Mouse (Mus musculus) lung, postnatal 25 days (tissue): Measurements from ENCODE around the gene Pik3ap1.
"Not testable (repeated sequence)": the region's sequence is repeated elsewhere in the genome, so short reads cannot be mapped to it uniquely, and the experiment has no call there.

Source experiments
- DNase-seq: peaks from one replicate; pipeline ENCODE4 v3.0.0; 2022; ENCODE audit warnings: low spot score

Gene Pik3ap1

DNA sequence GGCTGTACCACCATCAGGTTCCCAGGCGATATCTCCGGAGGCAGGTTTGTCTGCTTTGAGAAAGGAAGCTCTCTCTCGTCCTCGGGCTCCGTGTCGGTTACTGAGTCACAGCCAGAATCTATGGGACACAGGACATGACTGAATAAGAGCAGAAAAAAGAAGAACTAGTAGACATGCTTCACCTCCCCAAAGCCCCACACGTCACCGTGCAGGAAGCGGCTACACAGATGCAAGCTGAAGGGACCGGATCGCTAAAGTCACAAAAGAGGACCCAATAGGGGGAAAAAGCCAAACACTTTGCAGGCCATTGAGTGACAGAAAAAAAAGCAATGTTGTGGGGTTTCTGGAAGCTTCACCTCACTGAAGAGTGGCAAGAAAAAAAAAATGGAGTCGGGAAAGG, 52.7 kb downstream of the Pik3ap1 start:
- peak; percentile 57 for DNase-seq

DNA sequence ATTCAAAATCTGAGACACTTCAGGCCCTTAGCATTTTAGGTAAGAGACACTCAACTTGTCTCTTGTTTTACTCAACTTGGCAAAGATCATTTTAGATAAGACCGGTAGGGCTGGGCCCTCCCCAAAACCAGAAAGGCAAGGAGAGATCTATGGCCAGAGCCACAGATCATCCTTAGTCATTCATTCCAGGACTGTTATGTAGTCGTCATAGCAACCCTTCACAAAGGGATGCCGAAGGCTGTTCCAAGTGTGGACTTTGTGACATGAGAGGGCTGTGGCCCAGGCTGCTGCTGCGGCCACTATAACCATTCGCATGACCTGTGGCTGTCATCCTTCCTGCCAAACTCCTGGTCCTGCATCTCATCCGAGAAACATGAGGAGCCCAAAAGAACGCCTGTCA, 54.5 kb downstream of the Pik3ap1 start:
- DNase-seq: no peak

DNA sequence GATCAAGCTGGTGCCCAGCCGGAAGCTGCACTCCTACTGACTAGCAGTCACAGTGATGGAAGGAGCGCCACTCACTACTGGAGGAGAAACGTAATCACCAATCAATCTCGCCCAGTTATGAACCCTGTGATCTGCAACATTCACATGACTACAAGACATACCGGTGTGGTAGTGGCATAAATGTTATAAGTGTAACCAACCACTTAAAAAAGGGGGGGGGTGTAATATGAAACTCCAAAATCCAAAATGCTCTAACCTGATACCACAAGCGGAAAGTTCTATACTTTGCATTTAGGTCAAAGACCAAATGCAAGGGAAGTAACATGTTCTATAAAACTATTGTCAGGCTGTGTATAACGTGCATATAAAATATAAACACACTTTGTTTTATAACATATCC, 54.9 kb downstream of the Pik3ap1 start:
- DNase-seq: no peak

DNA sequence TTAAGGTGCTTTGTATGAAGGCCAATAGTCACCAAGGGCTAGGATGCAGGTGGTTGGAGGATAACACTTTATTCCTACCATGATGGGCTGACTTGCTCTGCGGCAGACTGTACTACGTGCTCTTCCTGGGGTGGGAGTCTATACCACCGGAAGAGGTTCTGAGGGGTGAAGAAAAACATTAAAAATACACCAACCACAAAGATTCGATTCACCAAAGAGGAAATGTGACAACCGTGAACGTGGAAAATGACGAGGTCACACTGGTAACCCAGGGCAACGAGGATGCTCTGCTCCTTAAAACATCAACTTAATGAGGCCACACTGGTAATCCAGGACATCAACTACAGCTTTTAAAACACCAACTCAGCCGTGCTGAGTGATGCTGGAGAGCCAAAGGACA, 56.2 kb downstream of the Pik3ap1 start:
- no peak for DNase-seq

DNA sequence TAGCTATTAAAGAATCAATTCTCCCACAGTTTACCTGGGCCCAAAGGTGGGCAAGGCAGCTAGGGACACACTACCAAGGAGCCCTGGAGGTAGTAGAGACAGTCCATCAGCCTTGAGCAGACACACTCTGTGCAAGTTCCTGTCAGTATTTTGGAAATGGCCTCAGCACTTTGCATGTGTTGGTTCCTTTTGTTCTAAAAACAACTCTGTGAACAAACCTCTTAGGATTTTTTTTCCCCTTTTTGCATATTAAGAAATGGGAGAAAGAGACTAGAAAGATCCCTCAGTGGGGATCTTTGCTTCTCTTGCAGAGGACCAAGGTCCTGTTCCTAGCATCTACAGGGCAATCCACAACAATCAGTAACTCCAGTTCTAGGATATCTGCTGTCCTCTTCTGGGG, 61.1 kb downstream of the Pik3ap1 start:
- no peak for DNase-seq

DNA sequence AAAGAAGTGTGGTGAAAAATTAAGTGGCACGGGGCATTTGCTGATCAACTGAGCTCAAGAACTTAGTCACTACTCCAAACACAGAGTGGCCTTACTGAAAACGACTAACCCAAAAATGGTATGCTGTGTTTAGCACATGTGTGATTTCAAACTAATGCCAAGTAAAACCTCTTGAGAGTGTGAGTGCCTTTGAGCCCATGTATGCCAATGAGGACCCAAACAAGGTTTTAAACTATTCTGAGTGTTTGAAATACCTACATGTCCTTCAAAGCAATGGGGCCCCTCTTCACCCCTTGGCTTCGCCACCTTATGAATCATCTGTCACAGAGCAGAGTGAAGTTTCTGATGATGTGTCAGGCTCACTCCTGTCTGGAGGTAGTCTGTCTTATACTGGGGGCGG, 61.8 kb downstream of the Pik3ap1 start:
- DNase-seq: peak; percentile 73

DNA sequence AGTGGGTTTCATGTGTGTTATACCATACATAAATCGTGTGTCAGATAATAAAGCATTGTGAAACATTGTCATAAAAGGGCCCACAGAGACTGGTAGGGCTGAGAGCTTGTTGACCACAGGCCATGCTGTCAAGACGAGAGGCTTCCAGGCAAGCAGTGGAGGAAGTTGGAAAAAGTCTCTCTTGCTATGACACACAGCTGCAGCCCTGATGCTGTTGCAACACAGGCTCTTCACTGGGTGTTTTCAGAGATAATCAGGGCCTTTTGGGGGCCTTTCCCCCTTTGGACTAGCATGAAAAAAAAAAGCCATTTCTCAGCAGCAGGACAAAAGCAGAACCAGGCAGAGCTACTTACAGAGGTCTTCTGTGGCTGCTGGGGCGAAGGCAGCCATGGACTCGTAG, 63.8 kb downstream of the Pik3ap1 start:
- peak; percentile 33 for DNase-seq

DNA sequence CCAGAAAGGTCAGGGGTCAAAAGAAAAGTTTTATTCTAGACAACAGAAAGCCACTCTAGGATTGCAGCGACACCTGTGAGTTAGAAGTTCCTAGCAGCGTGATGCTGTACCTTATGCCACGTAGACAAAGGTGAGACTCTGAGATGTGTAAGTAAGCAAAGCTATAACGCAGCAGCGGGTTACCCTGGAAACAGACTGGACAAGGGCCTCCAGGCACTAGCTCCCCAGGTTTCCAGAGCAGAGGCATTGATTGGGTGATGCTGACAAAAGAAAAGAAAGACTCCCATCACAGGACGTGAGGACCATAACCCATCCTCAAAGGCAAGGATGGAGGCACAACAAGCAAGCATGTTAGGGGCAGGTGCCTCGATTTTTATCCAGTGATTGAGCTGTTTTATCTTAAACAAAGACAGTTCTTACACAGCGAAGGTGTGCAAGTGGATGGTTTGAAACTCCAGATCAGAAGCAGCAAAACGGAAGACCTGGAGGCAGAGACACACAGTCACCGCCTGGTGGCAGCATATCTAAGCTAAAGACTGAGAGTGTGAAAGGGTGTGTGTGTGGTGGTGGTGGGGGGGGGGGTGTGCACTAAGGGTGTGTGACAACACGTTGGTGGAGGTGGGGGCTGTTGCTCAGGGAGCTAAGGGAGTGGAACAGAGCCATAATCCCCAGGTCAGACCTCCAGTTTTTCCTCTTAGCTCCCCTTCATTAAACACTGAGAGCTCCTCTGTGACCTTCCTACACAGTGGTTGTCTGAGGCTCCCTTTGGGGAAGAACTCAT, 67.4 kb downstream of the Pik3ap1 start:
- DNase-seq: peak; percentile 26

DNA sequence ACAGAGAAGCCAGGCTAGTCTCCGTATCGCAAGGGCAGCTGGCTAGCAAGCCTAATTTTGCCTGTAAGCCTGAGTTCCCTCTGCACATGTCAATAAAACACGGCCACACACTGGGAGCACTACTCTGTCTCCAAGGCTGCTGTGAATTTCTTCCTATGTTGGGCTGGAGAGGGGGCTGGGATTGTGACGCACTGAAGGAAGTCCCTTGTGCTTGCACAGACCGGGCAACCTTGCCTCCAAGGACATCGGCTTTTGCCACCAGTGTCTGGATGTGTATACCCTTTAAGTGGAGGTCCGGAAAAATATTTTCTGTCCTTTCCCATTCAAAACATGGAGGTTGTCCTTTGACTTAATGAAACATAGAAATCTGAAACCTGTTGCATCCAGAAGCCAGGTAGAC, 70.2 kb downstream of the Pik3ap1 start:
- DNase-seq: no peak

DNA sequence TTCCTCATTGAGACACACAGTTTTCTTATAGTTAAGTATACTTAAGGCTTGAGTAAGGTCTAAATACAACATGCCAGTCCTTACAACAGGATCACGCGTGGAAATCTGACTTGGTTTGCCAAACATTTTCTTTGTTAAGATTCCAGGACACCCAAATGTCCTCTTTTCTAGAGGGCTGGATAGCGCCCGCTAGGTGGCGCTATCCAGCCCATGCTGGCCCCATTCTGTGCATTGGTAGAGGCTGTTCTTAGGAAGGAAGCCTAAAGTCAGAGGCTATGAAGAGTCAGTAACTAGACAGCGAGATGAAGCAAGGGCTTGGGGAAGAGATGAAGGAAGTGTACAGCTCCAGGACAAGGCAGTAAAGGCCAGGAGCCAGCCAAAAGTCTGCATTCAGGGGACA, 71.2 kb downstream of the Pik3ap1 start:
- DNase-seq: no peak

DNA sequence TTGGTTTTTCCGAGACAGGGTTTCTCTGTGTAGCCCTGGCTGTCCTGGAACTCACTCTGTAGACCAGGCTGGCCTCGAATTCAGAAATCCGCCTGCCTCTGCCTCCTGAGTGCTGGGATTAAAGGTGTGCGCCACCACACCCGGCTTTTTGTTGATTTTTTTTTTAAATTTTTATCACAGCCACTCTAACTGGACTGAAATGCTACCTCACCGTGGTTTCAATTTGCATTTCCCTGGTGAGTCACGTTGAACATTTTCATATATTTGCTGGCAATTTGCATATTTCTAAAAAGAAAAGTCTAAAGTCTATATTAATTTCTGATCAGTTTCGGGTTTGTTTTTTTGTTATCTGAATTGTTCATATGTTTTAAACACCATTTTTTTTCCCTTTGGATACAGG, 72.3 kb downstream of the Pik3ap1 start:
- DNase-seq: not testable (repeated sequence)

DNA sequence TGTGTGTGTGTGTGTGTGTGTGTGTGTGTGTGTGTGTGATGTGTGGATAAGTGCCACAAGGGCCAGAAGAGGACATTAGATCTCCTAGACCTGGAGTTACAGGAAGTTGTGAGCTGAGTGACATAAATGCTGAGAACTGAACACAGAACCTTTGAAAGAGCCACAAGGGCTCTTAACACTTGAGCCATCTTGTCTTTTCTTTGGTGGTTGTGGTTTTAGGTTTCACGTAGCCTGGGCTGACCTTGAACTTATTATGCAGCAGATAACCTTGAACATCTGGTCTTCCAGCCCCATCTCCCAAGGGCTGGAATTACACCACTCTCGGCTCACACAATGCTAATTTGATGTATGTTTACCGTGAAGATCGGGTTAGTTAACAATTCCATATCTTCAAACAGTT, 72.9 kb downstream of the Pik3ap1 start:
- no peak for DNase-seq

DNA sequence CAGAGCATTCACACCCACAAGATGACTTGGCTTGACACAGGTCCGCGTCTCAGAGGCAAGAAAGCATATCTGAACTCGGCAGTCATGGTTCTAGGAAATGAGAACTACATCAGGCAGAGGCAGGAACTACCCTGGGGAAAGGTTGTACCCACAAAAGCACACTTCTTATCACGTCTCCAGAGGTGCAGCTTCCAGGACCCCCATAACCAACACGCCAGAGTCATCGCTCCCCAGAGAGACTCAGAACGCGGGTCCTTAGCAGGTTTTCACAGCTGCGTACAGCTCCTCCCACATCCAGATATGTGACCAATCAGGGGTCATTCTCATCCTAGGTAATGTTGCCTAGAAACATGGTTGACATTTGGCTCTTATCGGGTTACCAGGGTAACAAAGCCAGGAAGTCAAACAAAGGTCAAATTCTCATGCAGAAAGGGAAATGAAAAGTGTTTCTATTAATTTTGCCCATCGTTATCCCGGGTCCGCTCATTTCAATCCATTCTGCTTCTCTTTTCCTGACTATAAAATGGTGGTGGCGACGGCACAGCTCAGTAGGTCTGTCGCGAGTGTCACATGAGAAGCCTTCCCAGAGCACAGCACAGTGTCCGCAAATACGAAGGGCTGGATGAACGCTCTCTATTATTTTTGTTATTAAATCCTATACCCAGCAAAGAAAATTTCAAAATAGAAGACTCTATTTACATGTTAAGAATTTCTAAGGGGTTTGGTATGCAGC, 73.8 kb downstream of the Pik3ap1 start:
- DNase-seq: peak; percentile 41

DNA sequence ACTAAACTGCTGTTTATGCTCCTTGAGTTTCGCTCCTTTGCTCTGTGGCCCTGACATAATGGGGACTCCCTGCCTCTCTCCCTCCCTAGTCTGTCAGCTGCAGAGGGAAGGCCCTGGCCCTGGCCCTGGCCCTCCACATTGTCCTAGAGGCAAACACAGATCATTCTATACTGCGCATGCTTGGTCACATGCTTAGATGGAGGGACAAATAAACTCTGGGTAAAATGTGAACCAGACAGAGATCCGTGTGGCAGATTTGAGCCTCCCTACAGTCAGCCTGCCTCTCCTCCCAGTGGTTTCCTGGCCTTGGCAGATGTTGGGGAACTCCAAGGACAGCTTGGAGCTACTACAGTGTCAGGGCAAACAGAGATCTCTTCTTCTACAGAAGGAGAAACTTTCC, 81.0 kb downstream of the Pik3ap1 start:
- DNase-seq: no peak

DNA sequence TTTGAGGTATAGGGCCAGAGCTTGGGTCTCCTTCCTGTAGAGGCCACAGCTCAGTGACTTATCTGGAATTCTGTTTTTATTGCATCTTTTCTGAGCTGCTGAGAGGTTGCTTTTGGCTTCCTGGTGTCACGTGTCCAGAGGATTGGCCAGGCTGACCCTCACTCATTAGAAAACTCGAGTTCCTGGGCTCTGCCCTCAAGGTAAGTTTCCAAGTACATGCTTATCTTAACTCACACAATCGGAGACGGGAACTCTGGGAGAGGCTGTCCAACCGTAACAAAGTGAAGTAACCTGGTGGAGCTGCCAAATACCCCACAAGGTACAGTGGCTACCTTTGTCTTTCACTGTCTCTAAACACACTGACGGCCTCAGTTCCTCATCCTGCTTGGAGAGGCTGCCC, 81.5 kb downstream of the Pik3ap1 start:
- no peak for DNase-seq

DNA sequence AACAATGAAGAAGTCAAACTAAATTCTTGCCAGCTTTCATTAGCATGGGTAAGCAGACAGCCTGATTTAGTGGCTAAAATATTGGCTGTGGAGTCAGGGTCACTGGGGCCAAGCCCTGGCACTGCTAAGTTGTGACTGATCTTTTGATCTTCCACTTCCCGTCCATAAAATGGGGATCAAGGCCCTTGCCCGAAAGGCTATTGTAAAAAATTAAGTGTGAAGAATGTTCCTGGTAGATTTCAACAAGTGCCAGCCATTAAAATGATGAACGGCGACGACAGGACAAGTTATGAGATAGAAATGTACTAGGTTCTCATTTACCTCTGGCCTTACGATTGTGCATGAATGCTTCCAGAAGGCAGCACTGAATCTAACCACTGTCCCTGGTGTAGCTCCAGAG, 83.0 kb downstream of the Pik3ap1 start:
- no peak for DNase-seq

DNA sequence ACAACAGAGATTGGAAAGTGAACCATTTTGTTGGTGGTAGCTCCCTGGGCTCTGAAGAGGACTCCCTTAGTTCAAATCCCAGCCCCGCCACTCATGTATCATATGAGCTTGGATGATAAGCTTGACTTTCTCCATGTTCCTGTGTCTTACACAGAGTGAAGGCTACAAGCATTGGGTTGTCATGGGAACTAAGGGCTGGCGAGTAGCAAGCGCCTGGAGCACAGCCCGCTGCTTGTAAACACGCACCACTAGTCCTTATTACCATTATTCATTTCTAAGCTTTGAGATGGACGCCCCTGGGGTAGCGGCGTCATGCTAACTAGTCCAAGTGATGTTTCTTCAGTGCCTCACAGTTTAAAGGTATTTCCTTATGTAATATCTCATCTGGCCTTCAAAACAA, 85.5 kb downstream of the Pik3ap1 start:
- no peak for DNase-seq

DNA sequence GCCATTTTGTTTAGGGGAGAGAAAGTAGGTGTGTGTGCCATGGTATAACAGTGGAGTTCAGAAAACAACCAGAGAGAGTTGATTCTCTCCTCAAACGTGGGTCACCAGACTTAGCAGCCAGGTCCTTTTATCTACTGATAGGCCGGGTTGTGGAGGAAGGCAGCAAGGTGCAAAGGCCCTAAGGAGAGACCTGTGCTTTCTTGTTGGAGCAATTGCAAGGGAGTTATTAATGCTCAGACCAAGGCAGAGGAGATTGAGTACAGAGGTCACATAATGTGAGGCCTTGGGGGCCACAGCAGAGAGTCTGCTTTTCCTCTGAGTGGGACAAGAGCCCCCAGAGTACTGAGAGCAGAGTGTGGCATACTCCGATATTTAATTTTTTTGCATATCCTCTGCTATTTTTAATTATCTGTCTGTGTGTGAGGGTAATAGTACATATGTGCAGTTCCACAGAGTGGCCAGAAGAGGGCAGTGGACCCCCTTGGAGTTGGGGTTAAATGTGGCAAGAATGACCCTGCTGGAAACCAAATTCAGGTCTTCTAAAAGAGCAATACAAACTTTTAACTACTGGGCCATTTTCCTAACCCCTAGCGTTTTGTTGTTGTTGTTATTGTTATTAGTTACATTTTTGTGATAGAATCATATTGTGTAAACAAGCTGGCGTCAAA, 93.8 kb downstream of the Pik3ap1 start:
- no peak for DNase-seq

DNA sequence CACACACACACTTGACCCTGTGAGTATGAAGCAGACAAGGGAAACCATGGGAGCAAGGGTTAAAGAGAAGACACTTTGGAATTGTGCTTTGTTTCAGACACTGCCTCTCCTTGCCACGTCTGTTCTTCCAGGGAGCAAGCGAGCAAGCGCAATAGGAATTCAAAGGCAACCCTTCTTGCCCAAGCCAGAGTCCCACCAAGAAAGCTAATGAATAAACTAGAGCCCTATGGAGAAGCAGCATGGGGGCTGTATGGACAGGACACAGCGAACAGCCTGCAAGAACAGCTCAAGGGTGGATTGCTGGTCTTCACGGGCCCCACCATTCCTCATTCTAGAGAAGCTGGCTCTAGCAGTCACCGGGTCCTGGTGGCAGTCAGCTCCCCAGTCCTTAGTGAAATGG, 96.3 kb downstream of the Pik3ap1 start:
- no peak for DNase-seq

DNA sequence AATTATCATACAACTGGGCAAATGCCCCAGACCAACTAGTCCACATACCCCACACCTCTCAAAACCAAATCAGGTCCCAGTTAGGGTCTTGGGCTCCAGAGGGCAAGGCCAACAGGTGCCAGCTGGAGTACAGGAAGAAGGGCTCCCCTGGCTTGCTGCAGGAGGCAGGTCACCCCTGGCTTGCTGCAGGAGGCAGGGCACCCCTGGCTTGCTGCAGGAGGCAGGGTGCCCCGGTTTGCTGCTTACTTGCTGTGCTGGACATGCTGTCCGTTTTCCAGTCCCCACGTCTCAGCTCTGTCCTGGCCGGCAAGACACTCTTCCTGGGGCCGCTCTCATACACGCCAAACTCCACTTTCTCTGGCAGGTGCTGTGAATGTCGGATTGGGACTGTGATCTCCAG, 97.7 kb downstream of the Pik3ap1 start:
- no peak for DNase-seq

DNA sequence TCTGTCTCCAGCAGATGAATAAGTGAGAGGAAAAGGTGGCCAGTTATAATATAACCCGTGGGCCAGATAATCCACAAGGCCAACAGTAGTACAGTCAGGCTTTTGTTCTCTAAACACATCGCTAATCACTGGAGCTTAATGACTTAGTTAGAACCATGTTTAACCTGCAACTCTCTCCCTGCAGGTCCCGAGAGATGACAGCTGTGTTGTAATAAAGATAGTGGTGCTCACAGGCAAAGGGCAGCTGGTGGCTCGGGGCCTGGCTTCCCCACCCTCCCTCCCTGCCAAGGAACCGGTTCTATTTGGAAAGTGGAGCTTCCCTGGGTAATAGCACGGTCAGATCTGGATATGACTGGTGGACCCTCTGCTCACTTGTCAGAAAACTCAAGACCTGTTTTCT, 100.4 kb downstream of the Pik3ap1 start:
- DNase-seq: no peak

DNA sequence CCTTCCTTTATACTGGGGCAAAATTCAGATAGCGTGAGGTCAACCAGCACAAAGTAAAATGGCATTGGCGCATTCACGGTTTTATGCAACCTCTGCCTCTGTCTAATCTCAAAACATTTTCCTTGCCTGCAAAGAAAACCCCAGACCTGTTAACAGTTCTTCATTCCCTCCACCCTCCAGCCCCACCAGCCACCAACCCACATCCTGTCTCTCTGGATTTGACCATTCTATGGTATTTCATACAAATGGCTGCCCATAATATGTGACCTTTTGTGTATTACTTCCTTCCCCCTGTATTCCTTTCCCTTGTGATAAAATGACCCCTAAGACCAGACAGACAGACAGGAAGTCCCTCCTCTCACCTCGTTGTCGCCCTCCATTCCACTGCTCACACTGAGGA, 102.2 kb downstream of the Pik3ap1 start:
- DNase-seq: no peak

DNA sequence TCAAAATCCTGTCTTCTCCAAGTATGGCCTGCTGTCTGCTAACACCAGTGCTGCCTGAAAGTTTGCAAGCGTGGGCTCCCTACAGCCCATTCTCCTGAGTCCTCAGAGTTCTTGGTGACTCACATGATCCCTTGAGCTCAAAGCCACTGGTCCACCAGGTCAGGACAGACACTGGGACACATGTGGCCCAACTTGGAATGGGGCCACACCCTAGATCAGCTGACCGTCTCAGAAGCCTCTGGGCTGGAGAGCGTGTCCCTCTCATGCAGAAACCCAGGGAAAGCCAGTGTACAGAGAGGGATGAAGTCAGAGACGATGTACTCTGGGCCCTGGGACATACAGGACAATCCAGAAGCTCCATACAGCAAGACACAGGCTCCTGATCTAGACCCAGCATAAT, 102.7 kb downstream of the Pik3ap1 start:
- no peak for DNase-seq
